Mouse (Mus musculus): ENCODE measurements around the gene Cd2bp2. TPM values are rescaled to one million over a fixed set of nuclear protein-coding genes. Genes with fewer than 3 reads are reported as not detected.

The Cd2bp2 gene
- polyA plus RNA-seq, 1 experiment from 2014 or later, result 96.1 TPM

- Histone ChIP-seq H3K4me1 (replicated peaks) (peaks cover 26% of the 10 kb centered on the region), H3K9me3 (no peaks in the 10 kb centered on the region), H3K4me3 (replicated peaks) (no peak overlapping the region), H3K36me3 (peaks cover 19% of the 10 kb centered on the region), H3K27me3 (no peaks in the 10 kb centered on the region), H3K27ac (no peak overlapping the region), H3K4me2 (replicated peaks) (no peak overlapping the region), H3K9ac (replicated peaks) (no peak overlapping the region)
- WGBS, result 69% methylated on average over 4 of the region's 4 CpGs
- ATAC-seq, result no peak
These were observed 32.9 kb upstream of the Cd2bp2 start for GRCm38 (mm10) chr7:127228615-127229303.

- Histone ChIP-seq H3K9ac (replicated peaks) (no peak overlapping the region), H3K4me3 (replicated peaks) (no peak overlapping the region), H3K27me3 (no peaks in the 10 kb centered on the region), H3K36me3 (peaks cover 16% of the 10 kb centered on the region), H3K27ac (no peak overlapping the region), H3K4me1 (replicated peaks) (peaks cover 10% of the 10 kb centered on the region), H3K4me2 (replicated peaks) (no peak overlapping the region), H3K9me3 (no peaks in the 10 kb centered on the region)
- 92% methylated on average over 11 of the region's 11 CpGs for WGBS
- no peak for ATAC-seq
These were observed 29.5 kb upstream of the Cd2bp2 start for GRCm38 (mm10) chr7:127225147-127225995.

GRCm38 (mm10) chr7:127224616-127225015 is 28.8 kb upstream of the Cd2bp2 start:
- no peak overlapping the region for H3K27ac ChIP-seq
- no peaks in the 10 kb centered on the region for H3K27me3 ChIP-seq
- H3K4me3 ChIP-seq (replicated peaks), result no peak overlapping the region
- no peaks in the 10 kb centered on the region for H3K9me3 ChIP-seq
- H3K4me2 ChIP-seq (replicated peaks), result no peak overlapping the region
- H3K9ac ChIP-seq (replicated peaks), result no peak overlapping the region
- peaks cover 9% of the 10 kb centered on the region for H3K36me3 ChIP-seq
- H3K4me1 ChIP-seq (replicated peaks), result 0 out of 2 replicates have a peak, but pooled peaks cover 2% of the 10 kb centered on the region
- no peak for ATAC-seq
- 94% methylated on average over 6 of the region's 6 CpGs for WGBS

GRCm38 (mm10) chr7:127223515-127224478 is 27.9 kb upstream of the Cd2bp2 start:
- ATAC-seq, result no peak
- Histone ChIP-seq H3K9ac (replicated peaks) (no peak overlapping the region), H3K36me3 (peaks cover 5% of the 10 kb centered on the region; the same call in 1 of the 2 replicates), H3K27me3 (no peaks in the 10 kb centered on the region), H3K27ac (no peak overlapping the region), H3K4me2 (replicated peaks) (no peak overlapping the region), H3K9me3 (no peaks in the 10 kb centered on the region), H3K4me1 (replicated peaks) (no peaks in the 10 kb centered on the region), H3K4me3 (replicated peaks) (no peak overlapping the region)
- 94% methylated on average over 6 of the region's 6 CpGs for WGBS

- H3K27me3 ChIP-seq, result no peaks in the 10 kb centered on the region
These were observed 27.3 kb upstream of the Cd2bp2 start for GRCm38 (mm10) chr7:127223106-127223505.

GRCm38 (mm10) chr7:127220440-127220839 is 24.6 kb upstream of the Cd2bp2 start:
- 89% methylated on average over 6 of the region's 6 CpGs for WGBS
- no peaks in the 10 kb centered on the region for H3K27me3 ChIP-seq
- ATAC-seq, result no peak
- no peak overlapping the region for H3K27ac ChIP-seq
- no peak overlapping the region for H3K9ac ChIP-seq (replicated peaks)
- H3K36me3 ChIP-seq, result peaks cover 4% of the 10 kb centered on the region; the same call in 1 of the 2 replicates
- no peak overlapping the region for H3K4me3 ChIP-seq (replicated peaks)
- no peaks in the 10 kb centered on the region for H3K4me1 ChIP-seq (replicated peaks)
- no peak overlapping the region for H3K4me2 ChIP-seq (replicated peaks)
- no peaks in the 10 kb centered on the region for H3K9me3 ChIP-seq

More at GRCm38 (mm10) chr7:127223106-127223505, 27.3 kb upstream of the Cd2bp2 start:
- H3K4me1 ChIP-seq (replicated peaks), result no peaks in the 10 kb centered on the region
- H3K4me3 ChIP-seq (replicated peaks), result no peak overlapping the region
- no peaks in the 10 kb centered on the region for H3K9me3 ChIP-seq
- H3K4me2 ChIP-seq (replicated peaks), result no peak overlapping the region
- WGBS, result 97% methylated on average over 3 of the region's 3 CpGs
- no peak for ATAC-seq
- H3K36me3 ChIP-seq, result peaks cover 5% of the 10 kb centered on the region; the same call in 1 of the 2 replicates
- H3K9ac ChIP-seq (replicated peaks), result no peak overlapping the region
- no peak overlapping the region for H3K27ac ChIP-seq

GRCm38 (mm10) chr7:127218670-127219069 is 22.8 kb upstream of the Cd2bp2 start:
- ATAC-seq, result no peak

GRCm38 (mm10) chr7:127217901-127218642 is 22.2 kb upstream of the Cd2bp2 start:
- H3K9ac ChIP-seq (replicated peaks), result no peak overlapping the region
- no peak overlapping the region for H3K4me2 ChIP-seq (replicated peaks)
- 0 out of 2 replicates have a peak, but pooled peaks cover 8% of the 10 kb centered on the region for H3K27me3 ChIP-seq
- peaks cover 3% of the 10 kb centered on the region; the same call in 1 of the 2 replicates for H3K4me1 ChIP-seq (replicated peaks)
- H3K27ac ChIP-seq, result no peak overlapping the region
- H3K36me3 ChIP-seq, result peaks cover 2% of the 10 kb centered on the region; the same call in 1 of the 2 replicates
- ATAC-seq, result no peak
- H3K9me3 ChIP-seq, result no peaks in the 10 kb centered on the region
- no peak overlapping the region for H3K4me3 ChIP-seq (replicated peaks)
- WGBS, result 85% methylated on average over 10 of the region's 10 CpGs

More at GRCm38 (mm10) chr7:127218670-127219069, 22.8 kb upstream of the Cd2bp2 start:
- Histone ChIP-seq H3K4me1 (replicated peaks) (peaks cover 3% of the 10 kb centered on the region; the same call in 1 of the 2 replicates), H3K27ac (no peak overlapping the region), H3K4me3 (replicated peaks) (no peak overlapping the region), H3K9ac (replicated peaks) (no peak overlapping the region), H3K9me3 (no peaks in the 10 kb centered on the region), H3K27me3 (0 out of 2 replicates have a peak, but pooled peaks cover 8% of the 10 kb centered on the region), H3K4me2 (replicated peaks) (no peak overlapping the region), H3K36me3 (peaks cover 2% of the 10 kb centered on the region; the same call in 1 of the 2 replicates)
- WGBS, result 95% methylated on average over 4 of the region's 4 CpGs

- no peak for ATAC-seq
- no peaks in the 10 kb centered on the region for H3K36me3 ChIP-seq
- WGBS, result 90% methylated on average over 6 of the region's 6 CpGs
- H3K27ac ChIP-seq, result no peak overlapping the region
- H3K4me1 ChIP-seq (replicated peaks), result peaks cover 3% of the 10 kb centered on the region; the same call in 1 of the 2 replicates
- H3K9me3 ChIP-seq, result no peaks in the 10 kb centered on the region
- H3K27me3 ChIP-seq, result 0 out of 2 replicates have a peak, but pooled peaks cover 8% of the 10 kb centered on the region
- H3K4me2 ChIP-seq (replicated peaks), result no peak overlapping the region
- no peak overlapping the region for H3K4me3 ChIP-seq (replicated peaks)
- H3K9ac ChIP-seq (replicated peaks), result no peak overlapping the region
These were observed 21.6 kb upstream of the Cd2bp2 start for GRCm38 (mm10) chr7:127217475-127217874.

GRCm38 (mm10) chr7:127216307-127216706 is 20.5 kb upstream of the Cd2bp2 start:
- Histone ChIP-seq H3K27me3 (0 out of 2 replicates have a peak, but pooled peaks cover 8% of the 10 kb centered on the region), H3K27ac (no peak overlapping the region), H3K9ac (replicated peaks) (no peak overlapping the region), H3K4me2 (replicated peaks) (no peak overlapping the region), H3K4me1 (replicated peaks) (peaks cover 3% of the 10 kb centered on the region; the same call in 1 of the 2 replicates), H3K9me3 (no peaks in the 10 kb centered on the region), H3K4me3 (replicated peaks) (no peak overlapping the region), H3K36me3 (no peaks in the 10 kb centered on the region)
- 91% methylated on average over 5 of the region's 5 CpGs for WGBS
- no peak for ATAC-seq

Data from midbrain, embryonic 13.5 days (tissue).